Mouse (Mus musculus): Measurements from ENCODE around the gene Gm6880. TPM values are rescaled to one million over a fixed set of nuclear protein-coding genes. Genes with fewer than 3 reads are reported as not detected.
"Not testable (repeated sequence)": the region's sequence is repeated elsewhere in the genome, so short reads cannot be mapped to it uniquely, and the experiment has no call there.

Gm6880 gene
- polyA plus RNA-seq (2015; fragmentation: Nextera tagmentation; extraction: Ambion mirVana), result not detected in 2 replicates

GRCm38 (mm10) chrX:74481349-74481885 is at the start of gene Gm6880:
Gene Gm6880 (minus strand): TSS chrX:74481399.
- not testable (repeated sequence) for H3K4me2 ChIP-seq; H3K27me3 ChIP-seq; H3K4me1 ChIP-seq; ATAC-seq; H3K36me3 ChIP-seq (ENCODE audit: poor library complexity, severe bottlenecking); H3K27ac ChIP-seq; H3K4me3 ChIP-seq; H3K9ac ChIP-seq; H3K9me3 ChIP-seq (replicated peaks)
- 75% methylated on average over 12 of the region's 14 CpGs for WGBS

- H3K9ac ChIP-seq; H3K36me3 ChIP-seq (ENCODE audit: poor library complexity, severe bottlenecking); ATAC-seq; H3K27ac ChIP-seq; H3K9me3 ChIP-seq (replicated peaks); H3K4me2 ChIP-seq; H3K27me3 ChIP-seq; H3K4me1 ChIP-seq; H3K4me3 ChIP-seq: not testable (repeated sequence)
These were observed 36.3 kb upstream of the Gm6880 start for GRCm38 (mm10) chrX:74517461-74517860.

GRCm38 (mm10) chrX:74497131-74497530 is 15.9 kb upstream of the Gm6880 start:
- Histone ChIP-seq H3K27me3 (no peaks in the 10 kb centered on the region), H3K4me1 (no peaks in the 10 kb centered on the region), H3K9me3 (replicated peaks) (no peaks in the 10 kb centered on the region), H3K4me3 (no peak overlapping the region), H3K27ac (no peak overlapping the region), H3K36me3 (ENCODE audit: poor library complexity, severe bottlenecking) (no peaks in the 10 kb centered on the region), H3K9ac (no peak overlapping the region), H3K4me2 (no peak overlapping the region)
- no peak for ATAC-seq
- WGBS, result 46% methylated on average over 1 of the region's 1 CpGs

GRCm38 (mm10) chrX:74452773-74453172 is 28.4 kb downstream of the Gm6880 start:
- 7% methylated on average over 4 of the region's 4 CpGs for WGBS
- H3K4me2 ChIP-seq, result no peak overlapping the region
- no peak overlapping the region for H3K27ac ChIP-seq
- ATAC-seq, result peak; percentile 75
- H3K4me3 ChIP-seq, result no peak overlapping the region
- no peaks in the 10 kb centered on the region for H3K27me3 ChIP-seq
- H3K9me3 ChIP-seq (replicated peaks), result no peaks in the 10 kb centered on the region
- 0 out of 2 replicates have a peak, but pooled peaks cover 6% of the 10 kb centered on the region for H3K36me3 ChIP-seq (ENCODE audit: poor library complexity, severe bottlenecking)
- no peak overlapping the region for H3K9ac ChIP-seq
- H3K4me1 ChIP-seq, result no peaks in the 10 kb centered on the region

- Histone ChIP-seq H3K27me3 (no peaks in the 10 kb centered on the region), H3K9me3 (replicated peaks) (no peaks in the 10 kb centered on the region), H3K27ac (no peak overlapping the region), H3K36me3 (ENCODE audit: poor library complexity, severe bottlenecking) (0 out of 2 replicates have a peak, but pooled peaks cover 11% of the 10 kb centered on the region), H3K4me3 (no peak overlapping the region), H3K4me1 (no peaks in the 10 kb centered on the region), H3K9ac (no peak overlapping the region), H3K4me2 (no peak overlapping the region)
- WGBS, result 81% methylated on average over 4 of the region's 4 CpGs
- no peak for ATAC-seq
These were observed 29.9 kb downstream of the Gm6880 start for GRCm38 (mm10) chrX:74451157-74451912.

Other genes with a start within 250 kb of the Gm6880 start
- 102 and 128 TPM in 2 replicates for gene Flna, start 231.6 kb downstream of the Gm6880 start, polyA plus RNA-seq (2015; fragmentation: Nextera tagmentation; extraction: Ambion mirVana)
- 22.5 and 23.1 TPM in 2 replicates for gene Emd, start 226.7 kb downstream of the Gm6880 start, polyA plus RNA-seq (2015; fragmentation: Nextera tagmentation; extraction: Ambion mirVana)
- gene Rpl10, start 210.6 kb downstream of the Gm6880 start, polyA plus RNA-seq (2015; fragmentation: Nextera tagmentation; extraction: Ambion mirVana), result 601 and 642 TPM in 2 replicates
- 80.6 and 88.4 TPM in 2 replicates for gene Taz, start 199.5 kb downstream of the Gm6880 start, polyA plus RNA-seq (2015; fragmentation: Nextera tagmentation; extraction: Ambion mirVana)
- gene Dnase1l1, start 199.1 kb downstream of the Gm6880 start, polyA plus RNA-seq (2015; fragmentation: Nextera tagmentation; extraction: Ambion mirVana), result 1.5 and 2.7 TPM in 2 replicates
- 125 and 138 TPM in 2 replicates for gene Atp6ap1, start 184.3 kb downstream of the Gm6880 start, polyA plus RNA-seq (2015; fragmentation: Nextera tagmentation; extraction: Ambion mirVana)
- gene Gdi1, start 176.4 kb downstream of the Gm6880 start, polyA plus RNA-seq (2015; fragmentation: Nextera tagmentation; extraction: Ambion mirVana), result 731 and 768 TPM in 2 replicates
- 66.2 and 70.3 TPM in 2 replicates for gene Fam50a, start 168.4 kb downstream of the Gm6880 start, polyA plus RNA-seq (2015; fragmentation: Nextera tagmentation; extraction: Ambion mirVana)
- 42.9 and 46.5 TPM in 2 replicates for gene Plxna3, start 152.3 kb downstream of the Gm6880 start, polyA plus RNA-seq (2015; fragmentation: Nextera tagmentation; extraction: Ambion mirVana)
- 101 and 116 TPM in 2 replicates for gene Lage3, start 127.8 kb downstream of the Gm6880 start, polyA plus RNA-seq (2015; fragmentation: Nextera tagmentation; extraction: Ambion mirVana)
- gene Ubl4a, start 108.2 kb downstream of the Gm6880 start, polyA plus RNA-seq (2015; fragmentation: Nextera tagmentation; extraction: Ambion mirVana), result 67.8 and 79.5 TPM in 2 replicates
- 6.6 and 7.8 TPM in 2 replicates for gene Slc10a3, start 108.0 kb downstream of the Gm6880 start, polyA plus RNA-seq (2015; fragmentation: Nextera tagmentation; extraction: Ambion mirVana)
- 31.6 and 34.5 TPM in 2 replicates for gene Fam3a, start 88.1 kb downstream of the Gm6880 start, polyA plus RNA-seq (2015; fragmentation: Nextera tagmentation; extraction: Ambion mirVana)
- gene Ikbkg, start 88.1 kb downstream of the Gm6880 start, polyA plus RNA-seq (2015; fragmentation: Nextera tagmentation; extraction: Ambion mirVana), result 18.3 and 20.6 TPM in 2 replicates
- gene G6pdx, start 52.2 kb downstream of the Gm6880 start, polyA plus RNA-seq (2015; fragmentation: Nextera tagmentation; extraction: Ambion mirVana), result 53.6 and 56.3 TPM in 2 replicates
- not detected in 2 replicates for gene Olfr1326-ps1, start 93.5 kb upstream of the Gm6880 start, polyA plus RNA-seq (2015; fragmentation: Nextera tagmentation; extraction: Ambion mirVana)
- not detected in 2 replicates for gene Olfr1325, start 111.3 kb upstream of the Gm6880 start, polyA plus RNA-seq (2015; fragmentation: Nextera tagmentation; extraction: Ambion mirVana)
- 0.06 TPM in 1 of 2 replicates, not detected in the other for gene Gm5640, start 164.2 kb upstream of the Gm6880 start, polyA plus RNA-seq (2015; fragmentation: Nextera tagmentation; extraction: Ambion mirVana)